Mouse (Mus musculus) heart, postnatal 0 days (tissue): ENCODE measurements at regions not wholly inside any gene's neighbourhood (a gene's known extent, or its start where the extent isn't known, plus 50 kb on each side); places are given as distances from the start of the nearest gene placed in this dataset.

ENCODE experiments used
- CTCF ChIP-seq: IDR thresholded peaks from 2 replicates; pipeline ENCODE4 v1.5.1; 2016; ENCODE audit warnings: antibody characterized with exemption, control low read depth, low read depth
- EP300 ChIP-seq: IDR thresholded peaks from 2 replicates; pipeline ENCODE4 v1.6.1; 2016; ENCODE audit warnings: antibody characterized with exemption, low read depth

DNA sequence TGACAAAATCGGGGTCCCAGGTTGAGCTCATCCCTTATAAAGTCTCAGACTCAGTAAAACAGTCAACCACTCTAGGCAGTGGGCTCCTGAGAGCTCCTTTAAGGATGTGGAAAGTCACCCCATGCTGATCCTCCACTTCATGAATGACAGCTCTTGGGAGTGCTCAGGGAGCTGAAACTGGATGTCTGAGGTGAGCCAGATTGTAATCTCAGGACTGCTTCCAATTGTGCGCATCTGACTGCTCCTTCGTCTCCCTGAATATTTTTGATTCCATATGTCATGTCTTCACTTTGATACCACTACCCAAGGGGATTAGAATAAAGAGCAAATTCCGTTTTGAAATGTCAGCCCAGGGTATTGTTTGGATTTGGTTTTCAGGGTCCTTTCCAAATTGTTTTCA, 339.9 kb upstream of the 4930583I09Rik start:
- no peak for TF ChIP-seq EP300
- TF ChIP-seq CTCF: no peak
